Mouse (Mus musculus) hindbrain, embryonic 14.5 days (tissue): ENCODE data around the gene Zfp131. TPM values are rescaled to one million over a fixed set of nuclear protein-coding genes. Genes with fewer than 3 reads are reported as not detected.

Experiments
- ATAC-seq: fragments of 200-750 bp; cut with Nextera tagmentation; 2 replicates; pipeline ENCODE4 v1.8.0; 2017; ENCODE audit warnings: moderate number of reproducible peaks, mild to moderate bottlenecking, moderate TSS enrichment, moderate library complexity; ENCODE audit not compliant: low FRiP score
- DNase-seq: peaks from one replicate; pipeline ENCODE4 v3.0.0-alpha.2; 2015; ENCODE audit warnings: low spot score
- H3K27ac ChIP-seq: fragments of 300-500 bp; sonication (generic); 2 replicates; pipeline ENCODE4 v1.5.1; 2014; ENCODE audit warnings: mild to moderate bottlenecking, moderate library complexity
- H3K27me3 ChIP-seq: fragments of 300-500 bp; sonication (generic); 2 replicates; pipeline ENCODE4 v1.6.1; 2014; ENCODE audit warnings: mild to moderate bottlenecking, low read length, mixed read lengths; ENCODE audit not compliant: control insufficient read depth, insufficient read depth
- H3K36me3 ChIP-seq: fragments of 300-500 bp; sonication (generic); replicated peaks from 2 replicates; pipeline ENCODE4 v1.6.1; 2014; ENCODE audit not compliant: control insufficient read depth, insufficient read depth
- H3K4me1 ChIP-seq: fragments of 300-500 bp; sonication (generic); replicated peaks from 2 replicates; pipeline ENCODE4 v1.6.1; 2014; ENCODE audit warnings: antibody characterized with exemption, low read length, mixed read lengths; ENCODE audit not compliant: control insufficient read depth, insufficient read depth
- H3K4me2 ChIP-seq: fragments of 300-500 bp; sonication (generic); replicated peaks from 2 replicates; pipeline ENCODE4 v1.6.1; 2014; ENCODE audit warnings: mild to moderate bottlenecking, moderate library complexity
- H3K4me3 ChIP-seq: fragments of 300-500 bp; sonication (generic); replicated peaks from 2 replicates; pipeline ENCODE4 v1.5.1; 2014; ENCODE audit warnings: mild to moderate bottlenecking, low read length
- H3K9ac ChIP-seq: fragments of 300-500 bp; sonication (generic); 2 replicates; pipeline ENCODE4 v1.6.1; 2014
- H3K9me3 ChIP-seq: fragments of 300-500 bp; sonication (generic); 2 replicates; pipeline ENCODE4 v1.6.1; 2016; ENCODE audit warnings: low read length; ENCODE audit not compliant: control insufficient read depth
- WGBS: fragments of 180-500 bp; shearing (Covaris S2); extraction: QIAGEN DNeasy Blood & Tissue Kit; methylation state at CpG from one replicate; pipeline ENCODE4 v1.1.7; 2014; 5-methylcytosine and 5-hydroxymethylcytosine counted together
- polyA plus RNA-seq: library from polyadenylated mRNA; unstranded; fragments of >200 nt; fragmentation: Nextera tagmentation; extraction: Ambion mirVana; gene quantifications from 2 replicates; pipeline ENCODE4 v1.2.1, GENCODE M21; 2014

Zfp131 gene
- polyA plus RNA-seq, 1 experiment from 2014 or later: 34.5 TPM

DNA sequence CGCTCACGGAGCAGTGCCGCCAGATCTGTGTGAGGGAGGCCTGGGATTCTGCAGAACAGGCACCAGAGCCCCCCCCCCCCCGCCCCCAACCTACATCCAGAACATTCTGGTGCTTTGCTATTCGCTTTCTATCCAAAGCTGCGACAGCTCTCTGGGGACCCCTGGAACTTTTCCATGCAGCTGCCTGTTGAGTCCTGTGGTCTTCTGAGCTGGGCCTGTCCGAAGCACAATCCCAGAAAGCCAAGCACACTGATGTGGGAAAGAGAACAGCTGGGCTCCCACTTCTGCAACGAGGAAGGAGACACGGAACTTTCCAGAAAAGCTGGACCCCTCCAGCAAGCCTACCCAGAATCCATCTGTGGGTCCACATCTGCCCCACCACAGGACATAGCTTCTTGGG, 19.3 kb upstream of the Zfp131 start:
- Histone ChIP-seq H3K4me2 (no peak overlapping the region), H3K27ac (no peak overlapping the region), H3K4me1 (no peaks in the 10 kb centered on the region), H3K4me3 (no peak overlapping the region), H3K27me3 (no peaks in the 10 kb centered on the region), H3K36me3 (no peaks in the 10 kb centered on the region), H3K9ac (no peak overlapping the region), H3K9me3 (no peaks in the 10 kb centered on the region)
- no peak for ATAC-seq
- no peak for DNase-seq
- 82% methylated on average over 9 of the region's 9 CpGs for WGBS

DNA sequence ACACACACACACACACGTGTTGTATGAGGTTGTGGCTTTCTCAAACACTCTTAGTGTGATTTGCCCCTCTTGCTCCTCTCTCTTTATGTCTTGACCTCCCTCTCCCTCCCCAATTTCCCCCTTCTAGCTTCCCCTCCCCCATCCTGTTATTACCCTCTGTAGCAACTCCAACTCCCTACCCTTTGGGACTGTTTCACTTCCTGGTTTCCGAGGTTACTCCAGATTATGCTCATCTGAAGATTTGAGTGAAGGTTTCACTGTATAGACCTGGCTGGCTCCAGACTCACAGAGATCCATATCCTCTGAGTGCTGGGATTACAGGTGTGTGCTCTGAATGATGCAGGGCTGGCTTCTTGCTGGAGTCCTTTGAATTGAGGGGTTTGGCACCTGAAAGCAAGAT, 18.2 kb upstream of the Zfp131 start:
- no peak for DNase-seq
- Histone ChIP-seq H3K9me3 (no peaks in the 10 kb centered on the region), H3K4me1 (no peaks in the 10 kb centered on the region), H3K4me3 (no peak overlapping the region), H3K27ac (no peak overlapping the region), H3K27me3 (no peaks in the 10 kb centered on the region), H3K4me2 (no peak overlapping the region), H3K9ac (no peak overlapping the region), H3K36me3 (no peaks in the 10 kb centered on the region)
- WGBS: 81% methylated on average over 2 of the region's 2 CpGs
- ATAC-seq: no peak

DNA sequence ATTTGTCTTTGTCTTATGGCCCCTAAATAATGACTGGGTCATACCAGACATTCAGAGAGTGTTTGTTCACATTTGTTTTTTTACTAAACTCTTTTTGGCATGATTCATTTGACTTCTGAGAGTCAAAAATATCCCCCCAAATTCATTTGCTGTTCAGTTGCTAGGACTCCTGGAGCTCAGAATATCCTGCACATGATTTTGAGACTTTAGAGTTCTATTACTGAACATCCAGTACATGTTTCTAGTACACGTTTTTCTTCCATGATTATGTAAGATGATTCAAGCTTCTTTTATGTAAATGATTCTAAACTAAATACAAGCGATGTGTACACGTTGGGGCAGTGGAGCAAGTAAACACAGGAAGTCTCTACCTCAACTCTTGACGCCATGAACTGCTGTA, 7.0 kb upstream of the Zfp131 start:
- WGBS: 66% methylated on average over 4 of the region's 4 CpGs
- ATAC-seq: no peak

DNA sequence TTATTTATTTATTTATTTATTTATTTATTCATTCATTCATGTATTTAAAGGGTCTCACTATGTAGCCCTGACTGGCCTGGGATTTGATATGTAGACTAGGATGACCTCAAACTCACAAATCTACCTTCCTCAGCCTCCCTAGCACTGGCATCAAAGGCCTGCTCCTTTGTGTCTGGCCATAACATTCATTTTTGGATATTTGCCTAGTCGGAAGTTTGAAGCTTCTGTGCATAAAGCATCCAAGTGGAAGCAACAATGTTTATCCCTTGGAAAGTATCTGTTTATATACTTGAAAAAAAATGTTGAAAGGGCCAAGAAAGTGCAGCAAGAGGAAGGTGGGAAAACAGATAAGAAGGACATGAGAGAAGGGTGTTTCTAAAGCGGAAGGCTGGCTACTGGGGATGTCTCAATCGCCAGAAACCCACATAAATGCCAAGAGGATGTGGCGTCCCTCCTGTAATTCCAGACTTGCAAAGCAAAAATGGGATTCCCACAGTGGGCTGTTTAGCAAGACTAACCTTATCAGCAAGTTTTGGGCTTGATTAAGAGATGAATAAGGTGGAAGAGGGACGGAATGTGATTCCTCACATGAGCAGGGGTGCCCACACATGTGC, 2.2 kb upstream of the Zfp131 start:
- H3K4me3 ChIP-seq: no peak overlapping the region
- H3K27me3 ChIP-seq: no peaks in the 10 kb centered on the region
- peaks cover 12% of the 10 kb centered on the region for H3K4me1 ChIP-seq
- no peaks in the 10 kb centered on the region for H3K9me3 ChIP-seq
- ATAC-seq: no peak
- H3K4me2 ChIP-seq: no peak overlapping the region
- H3K27ac ChIP-seq: no peak overlapping the region
- no peak overlapping the region for H3K9ac ChIP-seq
- no peak for DNase-seq
- peaks cover 15% of the 10 kb centered on the region for H3K36me3 ChIP-seq
- WGBS: 87% methylated on average over 5 of the region's 5 CpGs

More for the DNA sequence above, 7.0 kb upstream of the Zfp131 start:
- no peak overlapping the region for H3K9ac ChIP-seq
- no peak for DNase-seq
- H3K36me3 ChIP-seq: no peaks in the 10 kb centered on the region
- no peak overlapping the region for H3K27ac ChIP-seq
- H3K27me3 ChIP-seq: no peaks in the 10 kb centered on the region
- no peaks in the 10 kb centered on the region for H3K4me1 ChIP-seq
- H3K9me3 ChIP-seq: no peaks in the 10 kb centered on the region
- no peak overlapping the region for H3K4me2 ChIP-seq
- H3K4me3 ChIP-seq: no peak overlapping the region

DNA sequence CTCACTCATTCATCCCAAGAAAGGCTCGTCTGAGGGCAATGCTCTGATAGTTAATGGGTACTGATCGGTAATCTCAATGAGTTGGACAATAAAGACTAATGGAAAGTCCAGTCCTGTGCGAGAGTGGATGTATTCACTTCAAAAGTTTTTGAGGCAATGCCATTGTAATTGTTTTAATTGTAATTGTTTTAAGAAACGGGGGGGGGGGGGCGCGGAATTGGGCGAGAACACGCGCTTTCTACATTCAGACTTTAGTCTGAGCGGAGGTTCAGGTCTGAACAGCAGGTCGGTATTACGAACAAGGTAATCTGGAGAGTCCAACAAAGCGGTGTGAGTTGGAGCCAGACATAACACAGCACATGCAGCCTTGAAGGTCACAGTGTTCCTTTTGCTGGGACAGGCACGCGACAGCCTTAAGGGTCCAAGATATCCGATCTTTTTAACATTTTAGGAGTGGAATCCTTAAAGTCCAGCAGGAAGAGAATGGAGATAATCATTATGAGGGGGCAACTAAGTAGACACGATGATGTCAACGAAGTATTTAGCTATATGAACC, 969 bp upstream of the Zfp131 start:
- Histone ChIP-seq H3K9ac (peak overlapping the region; percentile 94), H3K4me2 (peak overlapping the region; percentile 59), H3K36me3 (peaks cover 28% of the 10 kb centered on the region), H3K4me3 (peak overlapping the region; percentile 93), H3K4me1 (peaks cover 12% of the 10 kb centered on the region), H3K27me3 (no peaks in the 10 kb centered on the region), H3K27ac (peak overlapping the region; percentile 98), H3K9me3 (no peaks in the 10 kb centered on the region)
- ATAC-seq (no peak), DNase-seq (peak; percentile 50)
- 4% methylated on average over 18 of the region's 18 CpGs for WGBS

DNA sequence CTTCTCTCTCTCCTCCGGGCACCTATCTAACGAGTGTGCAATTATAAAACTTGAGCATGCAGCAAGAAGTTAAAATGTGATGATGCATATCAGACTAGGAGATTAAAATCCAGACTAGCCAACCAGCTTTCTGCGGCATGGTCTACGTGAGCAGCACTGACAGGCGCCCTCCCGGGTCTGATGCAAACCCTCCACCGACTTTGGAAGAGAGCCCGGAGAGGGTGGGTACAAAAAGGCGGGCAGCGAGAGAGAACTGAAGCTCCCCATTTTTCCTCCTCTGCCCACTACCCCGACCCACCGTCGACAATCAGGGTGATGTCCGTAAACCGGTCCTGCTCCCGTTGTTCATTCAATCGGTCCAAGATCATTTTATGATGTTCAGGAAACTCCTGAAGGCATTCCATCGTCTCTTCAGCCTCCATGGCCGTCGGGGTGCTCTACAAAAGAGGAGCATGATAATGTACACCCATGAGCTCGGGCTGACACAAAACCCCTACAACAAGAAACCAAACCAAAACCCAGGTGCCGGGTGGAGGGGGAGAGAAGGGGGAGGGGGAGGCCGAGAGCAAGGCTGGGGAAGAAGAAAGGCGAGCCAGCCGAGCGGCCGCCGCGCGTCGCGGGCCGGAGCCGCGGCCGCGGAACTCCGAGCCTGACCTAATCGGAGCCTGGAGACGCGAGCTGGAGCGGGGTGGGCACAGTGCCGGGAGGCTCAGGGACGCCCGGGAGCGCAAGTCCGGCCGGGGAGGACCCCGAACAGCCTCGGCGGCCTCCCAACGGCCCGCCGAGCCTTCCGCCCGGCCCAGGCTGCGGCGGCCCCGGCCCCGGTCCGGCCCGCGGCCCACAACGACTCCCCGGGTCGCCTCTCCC, 605 bp downstream of the Zfp131 start:
- Histone ChIP-seq H3K27ac (peak overlapping the region; percentile 98), H3K4me2 (peak overlapping the region; percentile 63), H3K9ac (peak overlapping the region; percentile 94), H3K36me3 (peaks cover 42% of the 10 kb centered on the region), H3K4me1 (peaks cover 12% of the 10 kb centered on the region), H3K27me3 (no peaks in the 10 kb centered on the region), H3K9me3 (no peaks in the 10 kb centered on the region), H3K4me3 (peak overlapping the region; percentile 93)
- DNase-seq (peak; percentile 70), ATAC-seq (peak; percentile 72)
- WGBS: 1% methylated on average over 57 of the region's 66 CpGs

DNA sequence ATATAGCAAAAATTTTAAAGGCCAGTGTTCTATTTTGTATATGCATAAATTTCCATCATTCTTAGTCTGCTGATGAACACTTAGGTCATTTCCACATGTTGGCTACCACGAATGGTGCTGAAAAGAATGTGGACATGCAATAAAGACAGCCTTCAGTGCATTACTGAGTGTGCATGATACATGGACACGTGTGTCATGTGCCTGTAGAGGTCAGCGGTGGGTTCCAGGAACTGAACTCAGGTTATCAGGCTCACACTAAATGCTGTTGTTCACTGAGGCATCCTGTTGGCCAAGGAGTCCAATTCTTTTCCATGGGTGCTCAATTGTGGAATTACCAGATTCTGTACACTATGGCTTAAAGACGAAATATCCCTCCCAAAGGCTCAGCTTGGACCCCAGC, 7.1 kb downstream of the Zfp131 start:
- no peaks in the 10 kb centered on the region for H3K9me3 ChIP-seq
- H3K4me3 ChIP-seq: no peak overlapping the region
- ATAC-seq (no peak), DNase-seq (no peak)
- H3K27ac ChIP-seq: no peak overlapping the region
- H3K27me3 ChIP-seq: no peaks in the 10 kb centered on the region
- H3K4me1 ChIP-seq: peaks cover under 1% of the 10 kb centered on the region; the same call in 1 of the 2 replicates
- H3K4me2 ChIP-seq: no peak overlapping the region
- WGBS: 90% methylated on average over 4 of the region's 4 CpGs
- no peak overlapping the region for H3K9ac ChIP-seq
- peaks cover 94% of the 10 kb centered on the region for H3K36me3 ChIP-seq

DNA sequence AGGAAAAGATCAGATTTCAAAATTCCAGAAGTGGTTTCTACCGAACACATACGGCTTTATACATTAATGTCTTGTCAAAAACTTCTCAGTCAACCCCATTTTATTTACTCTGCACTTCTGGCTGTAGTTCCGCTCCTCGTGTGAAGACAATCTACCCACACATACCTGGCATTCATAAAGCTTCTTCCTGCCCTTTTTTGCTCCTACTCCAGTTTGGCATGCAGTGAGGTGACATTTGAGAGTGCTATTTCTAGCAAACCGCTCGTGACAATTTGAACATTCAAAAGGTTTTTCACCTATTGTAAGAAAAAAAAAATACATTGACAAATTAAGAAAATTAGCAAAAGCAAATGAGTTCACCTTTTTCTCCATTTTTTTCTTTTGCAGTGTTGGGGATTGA, 22.1 kb downstream of the Zfp131 start:
- H3K36me3 ChIP-seq: peaks cover 91% of the 10 kb centered on the region
- ATAC-seq: no peak
- DNase-seq: no peak
- no peaks in the 10 kb centered on the region for H3K9me3 ChIP-seq
- H3K4me1 ChIP-seq: no peaks in the 10 kb centered on the region
- no peaks in the 10 kb centered on the region for H3K27me3 ChIP-seq
- WGBS: 95% methylated on average over 6 of the region's 6 CpGs
- no peak overlapping the region for H3K4me2 ChIP-seq
- H3K4me3 ChIP-seq: no peak overlapping the region
- no peak overlapping the region for H3K9ac ChIP-seq
- H3K27ac ChIP-seq: no peak overlapping the region

DNA sequence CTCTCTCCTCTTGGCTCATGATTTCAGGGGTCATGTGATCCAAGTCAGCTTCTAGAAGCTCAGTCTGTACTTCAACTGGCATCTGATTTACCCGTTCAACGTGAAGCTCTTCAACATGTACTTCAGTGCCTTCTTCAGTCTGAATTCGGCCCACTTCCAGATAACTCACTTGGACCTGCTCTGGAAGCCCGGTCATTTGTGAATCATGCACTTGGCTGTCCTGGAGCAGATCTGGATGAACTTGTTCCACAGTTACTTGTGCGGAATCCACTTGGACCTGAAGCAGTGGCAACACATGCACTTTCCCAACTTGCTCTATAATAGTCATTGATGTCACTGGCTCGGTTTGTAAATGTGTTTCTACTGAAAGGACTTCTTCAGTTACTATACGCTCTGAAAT, 24.2 kb downstream of the Zfp131 start:
- 96% methylated on average over 7 of the region's 7 CpGs for WGBS
- Histone ChIP-seq H3K27ac (no peak overlapping the region), H3K4me2 (no peak overlapping the region), H3K27me3 (no peaks in the 10 kb centered on the region), H3K9ac (no peak overlapping the region), H3K36me3 (peaks cover 71% of the 10 kb centered on the region), H3K9me3 (no peaks in the 10 kb centered on the region), H3K4me1 (no peaks in the 10 kb centered on the region), H3K4me3 (no peak overlapping the region)
- DNase-seq (no peak), ATAC-seq (no peak)
